Mouse (Mus musculus) heart, embryonic 16.5 days (tissue): ENCODE data around the gene Cdk6. TPM values are rescaled to one million over a fixed set of nuclear protein-coding genes. Genes with fewer than 3 reads are reported as not detected.
A peak's percentile ranks its signal among the peaks of the same experiment; 100 is the strongest.
"Not testable (repeated sequence)": the region's sequence is repeated elsewhere in the genome, so short reads cannot be mapped to it uniquely, and the experiment has no call there.

Experiments used
- ATAC-seq: fragments of 200-750 bp; cut with Nextera tagmentation; replicated peaks from 2 replicates; pipeline ENCODE4 v1.8.0; 2017; ENCODE audit warnings: moderate number of reproducible peaks; ENCODE audit not compliant: insufficient read depth, low FRiP score; ENCODE audit errors: extremely low read depth
- H3K27ac ChIP-seq: fragments of 300-500 bp; sonication (generic); 2 replicates; pipeline ENCODE4 v1.5.1; 2014; ENCODE audit warnings: mild to moderate bottlenecking, low read length, control low read depth, moderate library complexity
- H3K27me3 ChIP-seq: fragments of 300-500 bp; sonication (generic); 2 replicates; pipeline ENCODE4 v1.6.1; 2014; ENCODE audit warnings: low read length, mixed read lengths; ENCODE audit not compliant: control insufficient read depth, insufficient read depth
- H3K36me3 ChIP-seq: fragments of 300-500 bp; sonication (generic); 2 replicates; pipeline ENCODE4 v1.6.1; 2014; ENCODE audit not compliant: control insufficient read depth, insufficient read depth
- H3K4me1 ChIP-seq: fragments of 300-500 bp; sonication (generic); 2 replicates; pipeline ENCODE4 v1.6.1; 2014; ENCODE audit warnings: low read length, mixed read lengths; ENCODE audit not compliant: control insufficient read depth, insufficient read depth
- H3K4me2 ChIP-seq: fragments of 300-500 bp; sonication (generic); 2 replicates; pipeline ENCODE4 v1.6.1; 2014; ENCODE audit warnings: low read depth, mild to moderate bottlenecking, control low read depth, low read length
- H3K4me3 ChIP-seq: fragments of 300-500 bp; sonication (generic); 2 replicates; pipeline ENCODE4 v1.5.1; 2014; ENCODE audit warnings: mild to moderate bottlenecking, control low read depth, low read length
- H3K9ac ChIP-seq: fragments of 300-500 bp; sonication (generic); 2 replicates; pipeline ENCODE4 v1.6.1; 2014; ENCODE audit warnings: low read length, control low read depth
- H3K9me3 ChIP-seq: fragments of 300-500 bp; sonication (generic); replicated peaks from 2 replicates; pipeline ENCODE4 v1.6.1; 2016; ENCODE audit warnings: low read length; ENCODE audit not compliant: control insufficient read depth
- WGBS: fragments of 180-500 bp; shearing (Covaris S2); extraction: QIAGEN DNeasy Blood & Tissue Kit; methylation state at CpG from one replicate; pipeline ENCODE4 v1.1.7; 2014; 5-methylcytosine and 5-hydroxymethylcytosine counted together
- polyA plus RNA-seq: library from polyadenylated mRNA; unstranded; fragments of >200 nt; fragmentation: Nextera tagmentation; extraction: Ambion mirVana; gene quantifications from 2 replicates; pipeline ENCODE4 v1.2.1, GENCODE M21; 2015

Cdk6 gene
- polyA plus RNA-seq, 1 experiment from 2014 or later, result 37.7 TPM

DNA sequence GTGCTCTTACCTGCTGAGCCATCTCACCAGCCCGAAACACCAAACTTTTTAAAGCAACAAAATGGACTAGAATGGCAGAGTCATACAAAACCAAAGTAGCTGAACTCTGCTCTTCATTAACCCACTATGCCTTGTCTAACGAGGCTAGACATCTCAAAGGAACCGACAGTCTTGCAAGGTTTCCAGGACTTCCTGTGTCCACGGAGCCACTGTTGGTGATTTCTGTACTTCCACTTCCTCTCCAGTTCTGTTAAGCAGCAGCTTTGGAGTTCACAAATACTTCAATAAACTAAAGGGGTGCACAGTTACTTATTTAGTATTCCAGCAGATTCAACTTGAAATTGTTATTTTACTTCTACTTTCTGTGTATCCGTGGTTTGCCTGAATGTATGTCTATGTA is 23.6 kb upstream of the Cdk6 start:
- H3K36me3 ChIP-seq, H3K4me3 ChIP-seq, H3K4me1 ChIP-seq, H3K9ac ChIP-seq, H3K9me3 ChIP-seq, H3K4me2 ChIP-seq, H3K27me3 ChIP-seq, ATAC-seq, H3K27ac ChIP-seq: not testable (repeated sequence)
- 66% methylated on average over 5 of the region's 5 CpGs for WGBS

DNA sequence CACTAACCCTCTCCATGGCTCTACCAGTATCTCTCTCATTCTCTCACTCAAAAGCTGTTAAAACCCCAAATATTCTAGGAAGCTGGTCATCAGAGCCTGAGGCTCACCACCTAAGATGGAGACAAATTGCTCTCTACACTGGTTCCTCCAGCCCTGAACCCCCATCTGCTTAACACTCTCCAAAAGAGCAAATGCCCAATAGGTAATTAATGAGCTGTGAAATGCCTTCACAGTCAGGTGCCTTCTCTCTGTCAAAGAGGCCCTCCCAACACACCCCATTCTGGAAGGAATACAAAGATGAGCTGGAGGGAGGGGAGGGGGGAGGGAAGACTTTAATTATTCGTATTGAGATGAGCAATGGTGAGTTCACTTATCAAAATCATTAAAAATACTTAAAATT is 21.1 kb upstream of the Cdk6 start:
- 0 out of 2 replicates have a peak, but pooled peaks cover 2% of the 10 kb centered on the region for H3K9me3 ChIP-seq
- ATAC-seq, result no peak

DNA sequence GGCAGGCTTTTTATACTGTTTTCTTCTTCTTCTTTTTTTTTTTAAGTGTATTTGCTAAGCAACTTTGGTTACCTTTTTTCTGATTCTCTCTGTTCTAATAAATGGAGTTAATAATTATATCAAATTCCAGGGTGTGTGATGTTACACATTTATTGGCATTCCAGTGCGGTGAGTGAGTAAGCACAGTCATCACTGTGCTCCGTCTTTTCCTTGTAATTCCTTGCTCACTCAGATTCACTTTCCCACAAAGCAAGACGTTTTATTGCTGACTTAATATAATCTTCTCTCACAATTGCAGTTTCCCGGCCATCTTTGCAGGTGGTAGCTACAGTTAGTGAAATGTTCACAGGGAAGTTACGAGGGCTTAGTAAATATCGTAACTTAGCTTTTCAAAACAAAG is 19.2 kb upstream of the Cdk6 start:
- 0 out of 2 replicates have a peak, but pooled peaks cover 2% of the 10 kb centered on the region for H3K9me3 ChIP-seq
- 87% methylated on average over 6 of the region's 6 CpGs for WGBS
- no peak overlapping the region for H3K9ac ChIP-seq
- ATAC-seq, result no peak
- H3K4me2 ChIP-seq, result no peak overlapping the region
- H3K4me1 ChIP-seq, result peaks cover 7% of the 10 kb centered on the region
- H3K27ac ChIP-seq, result no peak overlapping the region
- no peak overlapping the region for H3K4me3 ChIP-seq
- H3K27me3 ChIP-seq, result no peaks in the 10 kb centered on the region
- H3K36me3 ChIP-seq, result no peaks in the 10 kb centered on the region

More for the DNA sequence above, 21.1 kb upstream of the Cdk6 start:
- Histone ChIP-seq H3K27me3 (no peaks in the 10 kb centered on the region), H3K27ac (no peak overlapping the region), H3K4me1 (peaks cover 3% of the 10 kb centered on the region), H3K9ac (no peak overlapping the region), H3K4me2 (no peak overlapping the region), H3K36me3 (no peaks in the 10 kb centered on the region), H3K4me3 (no peak overlapping the region)
- 21% methylated on average over 1 of the region's 1 CpGs for WGBS

DNA sequence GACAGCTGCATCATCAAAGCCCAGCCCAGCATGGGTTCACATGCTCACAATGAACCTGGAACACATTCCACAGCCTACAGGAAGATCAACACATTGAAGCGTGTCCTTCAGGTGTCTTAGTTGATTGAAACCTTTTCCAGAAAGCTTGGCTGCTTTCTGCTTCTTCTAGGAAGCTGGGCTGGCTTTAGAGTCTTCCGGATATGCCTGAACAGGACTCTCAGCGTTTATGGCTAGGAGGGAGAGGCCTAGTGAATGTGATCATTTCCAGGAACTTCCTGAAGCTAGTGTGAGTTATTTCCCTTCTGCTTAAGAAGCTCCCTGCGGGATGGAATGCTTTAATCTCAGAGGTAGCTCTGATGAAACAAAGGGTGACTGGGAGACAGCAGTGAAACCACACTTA is 17.2 kb upstream of the Cdk6 start:
- no peak overlapping the region for H3K9ac ChIP-seq
- no peak for ATAC-seq
- H3K4me2 ChIP-seq, result no peak overlapping the region
- H3K27ac ChIP-seq, result no peak overlapping the region
- H3K36me3 ChIP-seq, result no peaks in the 10 kb centered on the region
- H3K4me1 ChIP-seq, result peaks cover 7% of the 10 kb centered on the region
- H3K4me3 ChIP-seq, result no peak overlapping the region
- H3K9me3 ChIP-seq, result 0 out of 2 replicates have a peak, but pooled peaks cover 2% of the 10 kb centered on the region
- H3K27me3 ChIP-seq, result no peaks in the 10 kb centered on the region
- WGBS, result 58% methylated on average over 4 of the region's 4 CpGs

DNA sequence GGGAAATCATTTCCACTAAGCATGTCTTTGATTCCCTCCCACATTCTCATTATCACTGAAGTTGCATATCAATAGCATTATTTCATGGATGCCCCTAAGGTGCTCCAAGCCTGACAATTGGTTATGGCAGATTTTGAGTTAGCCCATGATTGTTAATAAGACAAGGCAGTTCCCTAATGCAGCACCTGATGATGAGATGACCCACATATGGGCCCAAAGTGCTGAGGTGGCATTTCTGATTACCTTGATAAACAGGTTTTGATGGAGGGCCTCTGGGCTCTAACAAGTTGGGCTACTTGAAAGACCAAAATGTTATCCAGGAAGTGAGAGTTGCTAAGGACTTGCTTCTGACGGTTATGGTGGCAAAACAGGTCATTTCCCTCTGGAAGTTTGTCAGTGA is 11.9 kb upstream of the Cdk6 start:
- ATAC-seq, result no peak
- no peaks in the 10 kb centered on the region for H3K27me3 ChIP-seq
- WGBS, result 48% methylated on average over 1 of the region's 1 CpGs
- no peak overlapping the region for H3K9ac ChIP-seq
- no peak overlapping the region for H3K4me2 ChIP-seq
- no peak overlapping the region for H3K4me3 ChIP-seq
- H3K36me3 ChIP-seq, result no peaks in the 10 kb centered on the region
- peaks cover 7% of the 10 kb centered on the region for H3K4me1 ChIP-seq
- no peaks in the 10 kb centered on the region for H3K9me3 ChIP-seq
- H3K27ac ChIP-seq, result no peak overlapping the region

DNA sequence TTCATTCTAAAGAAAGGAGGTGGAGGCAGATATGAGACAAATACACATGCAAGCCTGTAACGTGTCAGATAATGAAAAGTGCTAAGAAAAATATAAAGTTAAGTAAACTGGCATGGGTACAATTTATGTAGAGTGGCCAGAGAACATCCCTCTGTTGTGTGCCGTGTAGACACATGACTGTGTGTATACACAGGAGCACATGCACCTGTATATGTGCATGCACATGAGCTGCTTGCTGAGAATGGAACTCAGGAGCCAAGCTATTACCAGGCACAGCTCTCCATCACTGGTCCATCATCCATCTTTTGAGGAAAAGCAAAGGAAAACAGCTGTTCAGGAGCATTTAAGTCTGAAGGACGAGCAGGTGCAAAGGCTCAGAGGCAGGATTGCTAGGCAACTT is 10.4 kb upstream of the Cdk6 start:
- 52% methylated on average over 3 of the region's 3 CpGs for WGBS
- Histone ChIP-seq H3K4me2 (no peak overlapping the region), H3K27me3 (no peaks in the 10 kb centered on the region), H3K9ac (no peak overlapping the region), H3K4me3 (no peak overlapping the region), H3K36me3 (no peaks in the 10 kb centered on the region), H3K9me3 (no peaks in the 10 kb centered on the region), H3K27ac (no peak overlapping the region), H3K4me1 (no peaks in the 10 kb centered on the region)
- no peak for ATAC-seq

DNA sequence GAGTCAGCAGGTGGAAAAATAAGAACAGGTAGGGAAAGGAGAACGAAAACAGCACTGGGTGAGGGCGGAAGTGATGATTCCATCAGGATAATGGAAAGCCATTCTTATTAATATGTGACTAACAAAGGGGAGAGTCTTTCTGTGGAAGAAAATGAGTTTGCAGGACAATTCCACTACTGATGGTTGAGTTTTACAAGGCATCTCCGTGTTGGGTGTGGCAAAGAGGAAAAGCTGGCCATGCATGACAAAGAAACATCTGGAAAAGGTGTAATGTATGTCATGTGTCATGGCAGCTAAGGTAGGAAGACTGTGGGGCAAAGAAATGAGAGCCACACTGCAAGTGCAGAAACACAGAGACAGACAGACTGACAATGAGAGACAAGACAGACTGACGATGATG is 8.3 kb upstream of the Cdk6 start:
- not testable (repeated sequence) for H3K27ac ChIP-seq, H3K4me1 ChIP-seq, H3K9ac ChIP-seq, ATAC-seq, H3K36me3 ChIP-seq, H3K9me3 ChIP-seq, H3K4me3 ChIP-seq, H3K27me3 ChIP-seq, H3K4me2 ChIP-seq
- WGBS, result 87% methylated on average over 4 of the region's 4 CpGs

DNA sequence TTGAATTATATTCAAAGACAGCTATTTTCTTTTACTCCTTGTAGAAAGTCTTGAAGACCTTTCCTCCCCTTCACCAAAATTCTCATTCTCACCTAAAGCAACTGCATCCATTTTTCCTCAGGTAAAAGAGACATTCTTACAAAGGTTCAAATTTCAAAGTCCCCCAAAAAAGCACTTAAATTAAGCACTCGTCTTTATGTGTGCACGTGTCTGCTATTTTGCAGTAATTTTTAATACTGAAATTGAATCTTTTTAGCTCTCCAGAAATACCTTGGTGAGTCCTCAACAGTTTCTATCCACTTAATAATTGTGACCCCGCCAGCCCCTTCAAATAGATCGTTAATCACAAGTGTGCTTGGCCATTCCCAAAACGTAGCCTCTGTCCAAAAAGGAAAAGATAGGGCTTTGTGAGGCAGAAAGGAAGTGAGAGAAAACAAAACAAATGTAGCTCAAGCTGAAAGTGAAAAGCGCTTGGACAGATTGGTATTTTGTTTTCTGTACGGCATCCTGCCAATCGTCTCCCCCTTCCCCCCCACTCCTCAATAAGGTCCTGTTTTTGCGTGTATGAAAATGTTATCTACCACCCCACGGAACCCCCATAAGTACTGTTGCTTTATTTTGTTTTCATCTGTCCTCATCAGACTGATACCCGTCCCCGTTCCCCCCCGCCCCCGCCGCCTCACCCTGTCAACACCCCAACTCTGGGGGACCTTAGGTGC is 786 bp upstream of the Cdk6 start:
- H3K27me3 ChIP-seq, H3K4me1 ChIP-seq, H3K9me3 ChIP-seq, H3K36me3 ChIP-seq, ATAC-seq: not testable (repeated sequence)
- Histone ChIP-seq H3K4me3 (peak overlapping the region; percentile 74), H3K4me2 (peak overlapping the region; percentile 93), H3K27ac (peak overlapping the region; percentile 27), H3K9ac (peak overlapping the region; percentile 95)
- WGBS, result 3% methylated on average over 15 of the region's 15 CpGs

DNA sequence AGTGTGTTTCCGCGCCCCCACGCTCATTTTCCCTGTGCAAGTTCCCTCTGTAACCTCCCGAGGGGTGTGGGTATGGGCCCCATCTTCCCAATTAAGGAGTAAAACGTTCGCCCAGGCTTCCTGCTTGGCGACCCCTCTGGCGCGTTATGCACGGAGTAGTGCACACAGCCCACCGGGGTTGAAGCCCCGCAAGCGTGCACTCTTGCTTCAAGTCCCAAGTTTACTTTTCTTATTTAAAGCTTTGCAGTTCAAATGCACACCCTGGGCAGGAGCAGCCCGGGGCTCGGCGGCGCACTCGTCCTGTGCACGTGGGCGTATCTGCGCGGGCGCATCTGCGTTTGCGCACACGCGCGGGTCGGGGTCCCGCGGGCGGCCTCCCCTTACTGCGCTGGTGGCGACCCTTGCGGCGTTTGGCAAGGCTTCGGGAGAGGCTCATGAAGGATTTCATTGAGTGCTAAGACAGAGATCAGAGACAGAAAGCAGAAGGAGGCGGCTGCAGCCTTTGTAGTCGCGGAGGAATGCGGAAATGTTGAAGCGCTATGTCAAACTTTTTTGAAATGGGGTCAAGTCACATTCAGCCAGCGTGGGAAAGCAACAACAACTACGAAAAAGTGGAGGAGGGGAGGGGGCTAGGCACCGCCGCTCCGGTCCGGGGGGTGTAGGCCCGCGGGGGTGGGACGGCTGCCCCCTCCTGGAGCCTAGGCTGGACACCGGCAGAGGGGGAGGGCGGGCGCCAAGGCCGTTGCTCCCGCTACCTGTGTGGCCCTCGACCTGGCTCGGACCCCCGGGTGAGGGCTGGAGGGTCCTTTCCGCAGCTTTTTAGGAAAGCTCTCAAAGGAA is 866 bp downstream of the Cdk6 start:
- under 1% methylated on average over 60 of the region's 60 CpGs for WGBS
- Histone ChIP-seq H3K36me3 (0 out of 2 replicates have a peak, but pooled peaks cover 4% of the 10 kb centered on the region), H3K27me3 (no peaks in the 10 kb centered on the region)

More for the DNA sequence above, 866 bp downstream of the Cdk6 start:
- ATAC-seq, result peak; percentile 43
- Histone ChIP-seq H3K4me1 (peaks cover 3% of the 10 kb centered on the region; the same call in 1 of the 2 replicates), H3K9ac (peak overlapping the region; percentile 95), H3K4me3 (peak overlapping the region; percentile 74), H3K27ac (peak overlapping the region; percentile 89), H3K9me3 (no peaks in the 10 kb centered on the region), H3K4me2 (peak overlapping the region; percentile 93)
